Mouse (Mus musculus): ENCODE results near the gene Vhl.

Vhl gene

DNA sequence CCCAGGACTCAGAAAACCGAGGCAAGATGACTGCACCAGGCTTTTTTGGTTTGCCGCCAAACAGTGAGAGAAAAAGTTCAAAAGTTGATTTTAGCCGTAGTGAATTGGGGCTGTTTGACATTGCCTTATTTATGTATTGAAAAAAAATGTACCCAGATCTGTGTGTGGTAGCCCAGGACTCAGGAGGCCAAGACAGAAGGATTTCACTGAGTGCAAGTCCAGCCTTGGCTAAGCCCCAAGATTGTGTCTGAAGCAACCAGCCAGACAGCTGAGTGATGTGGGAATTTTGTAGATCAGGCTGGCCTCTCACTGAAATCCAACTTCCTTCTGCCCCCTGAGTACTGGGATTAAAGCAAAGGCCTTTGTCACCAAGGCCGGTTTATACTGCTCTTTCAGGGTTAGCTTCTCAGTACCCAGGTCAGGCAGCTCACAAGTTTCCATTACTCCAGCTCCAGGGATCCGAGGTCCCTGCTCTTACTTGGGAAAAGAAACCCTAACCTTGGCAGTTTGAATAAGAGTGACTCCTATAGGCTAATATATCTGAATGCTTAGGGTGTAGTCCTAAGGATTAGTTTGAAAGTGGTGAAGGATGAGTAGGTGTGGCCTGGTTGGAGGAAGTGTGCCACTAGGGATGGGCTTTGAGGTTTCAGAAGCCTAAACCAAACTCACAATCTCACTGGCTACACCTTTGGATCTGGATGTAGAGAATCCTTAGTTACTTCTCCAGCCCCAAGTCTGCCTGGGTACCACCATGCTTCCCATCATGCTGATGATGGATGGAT, 1.4 kb downstream of the Vhl start:
- peak; percentile 20 to 30 for DNase-seq

DNA sequence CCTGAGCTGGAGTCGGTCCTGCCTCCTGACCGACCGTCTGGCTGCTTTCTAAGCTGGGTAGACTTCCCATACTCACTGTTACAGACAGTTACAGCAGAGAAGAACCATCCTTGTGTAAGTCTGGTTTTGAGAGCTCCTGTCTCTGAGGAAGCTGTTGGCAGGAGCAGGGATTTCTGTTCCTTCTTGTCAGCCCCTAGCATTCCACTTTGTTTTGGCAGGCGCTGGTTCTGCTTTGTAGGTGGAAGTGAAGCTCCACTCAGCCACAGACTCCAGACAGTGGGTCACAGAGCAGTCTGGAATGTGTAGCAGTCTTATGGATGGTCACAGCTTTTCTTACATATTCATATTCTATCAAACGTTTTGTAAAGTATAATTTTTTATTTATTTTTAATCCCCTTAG, 6.6 kb downstream of the Vhl start:
- no peak for DNase-seq

DNA sequence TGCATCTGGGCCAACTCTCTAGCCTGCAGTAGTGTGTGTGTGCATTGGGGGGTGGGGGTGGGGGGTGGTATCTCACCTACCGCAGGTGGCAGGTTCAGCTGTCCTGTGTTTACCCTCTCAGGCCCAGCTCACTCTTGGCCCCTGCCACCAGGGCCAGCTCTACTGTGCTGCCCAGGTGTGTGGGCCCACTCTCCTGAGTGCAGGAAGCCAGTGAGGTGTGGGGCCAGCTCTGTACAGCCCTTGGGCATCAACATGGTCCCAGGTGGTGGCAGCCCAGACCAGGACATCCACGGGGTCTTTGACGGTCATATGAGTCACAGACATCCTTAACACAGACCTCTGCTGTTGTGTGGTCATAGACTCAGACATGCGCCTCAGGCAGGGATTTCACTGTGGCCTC, 9.1 kb downstream of the Vhl start:
- no peak for DNase-seq

- peak; percentile 96 to 98 for DNase-seq
Observed at GRCm38 (mm10) chr6:113638302-113639040, 14.7 kb downstream of the Vhl start, which contains the start of gene Irak2. Gene Irak2 (plus strand): TSS chr6:113638467.

- no peak for DNase-seq
Observed at GRCm38 (mm10) chr6:113639201-113639600, 15.4 kb downstream of the Vhl start.

- no peak for DNase-seq
Observed at GRCm38 (mm10) chr6:113642605-113643004, 18.8 kb downstream of the Vhl start.

- no peak for DNase-seq
Observed at GRCm38 (mm10) chr6:113643021-113643420, 19.3 kb downstream of the Vhl start.

DNA sequence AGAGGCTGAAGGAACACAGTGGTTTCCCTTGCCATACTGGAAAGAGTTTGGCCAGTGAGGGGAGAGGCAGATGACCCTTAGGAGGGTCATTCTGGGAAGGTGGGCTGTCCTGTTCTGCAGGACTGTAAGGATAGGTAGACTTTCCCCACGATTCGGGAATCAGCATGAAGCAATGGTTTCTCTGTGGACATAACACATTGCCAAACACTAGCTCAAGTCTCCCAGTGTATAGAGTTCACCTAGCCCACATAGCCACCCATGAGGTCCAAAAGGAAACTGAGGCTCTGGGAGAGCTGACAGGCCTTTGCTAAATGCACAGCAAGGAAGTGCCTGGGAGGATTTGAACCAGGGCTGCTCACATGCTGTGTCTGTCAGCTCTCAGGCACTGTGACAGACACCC, 20.2 kb downstream of the Vhl start:
- DNase-seq: no peak

DNA sequence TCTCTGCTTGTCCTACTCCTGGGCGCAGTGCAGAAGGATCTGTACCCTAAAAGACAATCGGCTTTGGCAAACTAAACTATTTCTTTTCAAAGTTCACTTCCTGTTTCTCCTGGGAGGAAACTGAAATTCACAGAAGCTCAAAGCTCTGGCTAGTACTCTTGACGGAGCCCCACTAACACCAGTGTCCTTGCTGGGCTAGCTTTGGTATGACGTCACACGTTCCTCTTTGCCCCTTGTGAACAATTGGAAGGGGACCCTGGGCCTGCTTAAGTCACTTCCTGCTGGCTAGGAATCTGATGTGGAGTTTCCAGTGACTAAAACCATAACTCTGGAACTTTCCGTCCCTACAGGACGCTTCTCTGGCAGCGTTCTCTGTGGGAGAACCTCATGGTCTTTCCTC, 21.0 kb downstream of the Vhl start:
- no peak for DNase-seq

DNA sequence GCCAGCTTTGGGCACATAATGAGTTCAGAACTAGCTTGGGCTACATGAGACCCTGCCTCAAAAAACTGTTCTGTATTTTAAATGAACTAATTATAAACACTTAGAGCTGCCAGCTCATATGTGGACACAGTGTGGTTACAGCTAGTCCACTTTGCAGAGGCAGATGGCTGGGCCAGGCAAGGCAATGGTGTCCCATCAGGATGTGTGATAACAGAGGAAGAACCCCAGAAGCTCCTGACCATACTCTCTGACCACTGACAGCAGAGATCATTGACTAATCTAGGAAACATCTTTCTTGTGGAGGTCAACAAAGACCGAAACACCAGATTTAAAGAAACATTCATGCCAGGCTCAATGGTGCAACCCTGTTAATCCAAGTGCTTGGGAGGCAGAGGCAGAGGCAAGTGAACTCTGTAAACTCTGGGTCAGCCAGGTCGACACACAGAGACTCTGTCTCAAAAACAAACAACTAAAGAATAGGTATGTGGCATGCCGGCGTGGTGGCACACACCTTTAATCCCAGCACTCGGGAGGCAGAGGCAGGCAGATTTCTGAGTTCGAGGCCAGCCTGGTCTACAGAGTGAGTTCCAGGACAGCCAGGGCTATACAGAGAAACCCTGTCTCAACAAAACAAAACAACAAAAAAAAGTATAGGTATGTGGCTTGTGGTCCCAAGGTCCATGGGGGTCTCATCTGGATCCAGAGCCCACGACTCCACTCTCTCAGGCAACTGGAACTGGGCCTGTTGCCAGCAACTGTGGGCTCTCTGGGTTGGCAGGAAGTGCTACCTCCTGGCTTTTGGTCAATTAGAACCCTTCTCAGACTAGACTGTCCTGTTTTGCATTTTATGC, 25.8 kb downstream of the Vhl start:
- no peak for DNase-seq

GRCm38 (mm10) chr6:113650197-113650640, 26.5 kb downstream of the Vhl start:
- no peak for DNase-seq

- no peak for DNase-seq
Observed at GRCm38 (mm10) chr6:113651626-113652025, 27.9 kb downstream of the Vhl start.

- DNase-seq: no peak
Observed at GRCm38 (mm10) chr6:113653551-113653950, 29.8 kb downstream of the Vhl start.

- no peak for DNase-seq
Observed at GRCm38 (mm10) chr6:113654102-113654501, 30.3 kb downstream of the Vhl start.

- no peak for DNase-seq
Observed at GRCm38 (mm10) chr6:113654753-113655397, 31.1 kb downstream of the Vhl start.

DNA sequence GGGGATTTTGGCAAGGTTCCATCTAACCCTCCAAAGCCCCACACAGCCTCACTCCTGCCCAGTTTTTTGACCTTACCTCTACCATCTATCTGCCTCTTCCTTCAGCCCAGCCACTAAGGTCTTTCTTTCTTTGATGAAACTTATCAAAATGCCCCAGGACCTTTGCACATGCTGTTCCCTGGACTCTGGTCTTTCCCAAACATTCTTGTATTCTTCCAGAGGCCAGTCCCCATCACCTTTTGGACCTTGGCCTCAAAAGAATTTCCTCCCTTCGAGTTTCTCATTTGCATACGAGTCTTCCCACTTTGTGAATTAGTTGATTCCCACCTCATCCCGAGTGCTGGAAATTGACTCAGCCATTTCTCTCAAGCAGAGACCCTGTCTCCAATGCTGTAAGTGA, 31.7 kb downstream of the Vhl start:
- DNase-seq: no peak

- no peak for DNase-seq
Observed at GRCm38 (mm10) chr6:113656847-113657246, 33.1 kb downstream of the Vhl start.

DNA sequence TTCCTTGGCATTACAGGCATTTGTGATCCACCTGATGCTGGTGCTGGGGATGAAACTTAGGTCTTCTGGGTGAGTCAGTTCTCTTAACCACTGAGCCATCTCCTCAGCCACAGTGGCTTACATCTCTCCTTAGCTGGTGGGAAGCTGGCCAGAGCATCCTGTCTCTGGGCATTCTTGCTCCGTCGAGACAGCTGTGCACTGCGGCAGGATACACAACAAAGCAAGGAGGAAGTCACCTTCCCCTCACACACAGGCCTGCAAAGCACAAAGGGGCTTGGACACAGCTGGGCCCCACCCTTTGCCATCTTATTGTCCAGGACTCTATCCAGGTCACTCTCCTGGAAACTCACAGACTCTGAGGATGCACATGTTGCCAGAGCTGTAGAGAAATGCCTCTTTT, 34.5 kb downstream of the Vhl start:
- no peak for DNase-seq

- no peak for DNase-seq
Observed at GRCm38 (mm10) chr6:113659648-113660491, 36.1 kb downstream of the Vhl start.

DNA sequence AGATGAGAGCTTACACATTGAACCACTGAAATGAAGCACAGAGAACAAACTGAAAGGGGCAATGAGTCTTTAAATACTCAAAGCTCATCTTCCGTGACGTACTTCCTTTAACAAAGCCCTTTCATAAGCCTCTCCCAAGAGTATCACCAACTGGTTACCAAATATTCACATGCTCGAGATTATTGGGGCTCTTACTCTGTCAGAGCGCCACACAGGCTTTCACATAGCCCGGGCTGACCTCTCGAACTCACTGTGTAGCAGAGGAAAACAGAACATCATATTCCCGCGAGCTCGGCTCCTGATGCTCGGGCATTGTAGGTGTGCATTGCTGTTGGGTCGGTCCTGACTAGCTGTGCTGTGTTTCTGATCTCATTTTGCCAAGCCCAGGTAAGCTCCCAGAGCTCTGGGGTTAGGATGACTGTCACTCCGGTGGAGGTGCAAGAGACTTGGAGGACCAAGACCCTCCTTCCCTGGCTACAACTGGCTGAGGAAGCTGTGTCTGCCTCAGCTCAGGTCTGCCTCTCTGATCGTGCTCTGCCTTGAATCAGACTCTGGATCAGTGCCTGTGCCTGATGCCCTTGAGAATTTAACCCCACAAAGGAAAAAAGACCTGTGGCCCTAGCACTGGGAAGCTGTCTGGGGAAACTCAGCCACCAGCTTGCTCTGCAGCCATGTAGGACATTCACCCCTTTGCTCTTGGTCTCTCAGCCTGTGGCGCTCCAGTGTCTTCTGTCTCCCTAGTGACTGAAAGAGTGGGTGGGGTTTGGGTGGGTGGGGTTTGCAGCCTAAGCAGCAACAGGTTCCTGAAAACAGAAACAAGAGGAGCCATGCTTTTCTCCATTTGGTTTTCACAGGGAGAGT, 37.0 kb downstream of the Vhl start:
- no peak for DNase-seq
